Mouse (Mus musculus): ENCODE data around the gene Kcnk13. TPM values are rescaled to one million over a fixed set of nuclear protein-coding genes. Genes with fewer than 3 reads are reported as not detected.

The Kcnk13 gene
- total and polyA plus RNA-seq, 3 experiments: 0.13 TPM; not detected in 2

- in situ Hi-C loops (cut with MboI; ENCODE audit: low pct_ligation_motif_present, low pct_unique_long_range_greater_than_20kb, low sequenced_read_pairs) (no loop called here), dilution Hi-C loops (cut with MboI; ENCODE audit: extremely low pct_ligation_motif_present, extremely low pct_unique_long_range_greater_than_20kb, low sequenced_read_pairs) (no loop called here)
- Histone ChIP-seq H3K36me3 (replicated peaks in 1 of 2; ENCODE audit: control insufficient read depth in 1 of 2, insufficient read depth in 1 of 2, low read length in 1 of 2) (no peaks in the 10 kb centered on the region), H3K4me3 (replicated peaks in 1 of 3; ENCODE audit: low read depth in 2 of 3, low read length in 2 of 3, poor library complexity in 1 of 3) (no peak overlapping the region), H3K9me3 (replicated peaks; ENCODE audit: low read length) (peaks cover 2% of the 10 kb centered on the region), H3K9ac (ENCODE audit: insufficient read depth, low read depth) (no peak overlapping the region), H3K79me2 (replicated peaks; ENCODE audit: control insufficient read depth, extremely low read depth, insufficient read depth, poor library complexity, severe bottlenecking) (no peaks in the 10 kb centered on the region), H3K4me1 (ENCODE audit: control insufficient read depth in 1 of 2, insufficient read depth in 2 of 2) (peaks cover 7 to 21% of the 10 kb centered on the region in 2 experiments), H3K4me2 (ENCODE audit: insufficient read depth, low read depth, poor library complexity, severe bottlenecking) (no peak overlapping the region), H3K27me3 (replicated peaks) (no peaks in the 10 kb centered on the region), H3K27ac (ENCODE audit: insufficient read depth, low read depth) (no peak overlapping the region)
- no peak for DNase-seq (ENCODE audit: extremely low read depth)
- no peak for TF ChIP-seq RAD21 (IDR thresholded peaks at IDR 0.05; ENCODE audit: low read depth, low read length)
- no peak for TF ChIP-seq GABPA (IDR thresholded peaks at IDR 0.05; ENCODE audit: insufficient replicate concordance, low read depth, low read length)
- no peak for TF ChIP-seq UBTF (IDR thresholded peaks at IDR 0.05; ENCODE audit: low read depth, low read length)
- TF ChIP-seq JUND (conservative IDR thresholded peaks at IDR 0.05; ENCODE audit: low read depth, low read length): no peak
- no peak for TF ChIP-seq ZKSCAN1 (IDR thresholded peaks at IDR 0.05; ENCODE audit: borderline replicate concordance, low read depth, low read length)
- TF ChIP-seq HCFC1 (IDR thresholded peaks at IDR 0.05; ENCODE audit: low read depth, low read length): no peak
- no peak for TF ChIP-seq JUN (IDR thresholded peaks at IDR 0.05; ENCODE audit: insufficient read depth, low read depth, low read length)
These were observed 31.7 kb downstream of the Kcnk13 start for GRCm38 (mm10) chr12:99995951-99996350.

GRCm38 (mm10) chr12:99999726-100000125 lies 35.4 kb downstream of the Kcnk13 start:
- Histone ChIP-seq H3K4me3 (replicated peaks in 1 of 3; ENCODE audit: low read depth in 2 of 3, low read length in 2 of 3, poor library complexity in 1 of 3) (no peak overlapping the region), H3K27ac (ENCODE audit: insufficient read depth, low read depth) (no peak overlapping the region), H3K36me3 (replicated peaks in 1 of 2; ENCODE audit: control insufficient read depth in 1 of 2, insufficient read depth in 1 of 2, low read length in 1 of 2) (no peaks in the 10 kb centered on the region), H3K9me3 (replicated peaks; ENCODE audit: low read length) (no peaks in the 10 kb centered on the region), H3K4me1 (ENCODE audit: control insufficient read depth in 1 of 2, insufficient read depth in 2 of 2) (peaks cover 0 to 7% of the 10 kb centered on the region in 2 experiments; a peak in 1 of 4 replicates), H3K27me3 (replicated peaks) (no peaks in the 10 kb centered on the region), H3K79me2 (replicated peaks; ENCODE audit: control insufficient read depth, extremely low read depth, insufficient read depth, poor library complexity, severe bottlenecking) (no peaks in the 10 kb centered on the region), H3K9ac (ENCODE audit: insufficient read depth, low read depth) (no peak overlapping the region), H3K4me2 (ENCODE audit: insufficient read depth, low read depth, poor library complexity, severe bottlenecking) (no peak overlapping the region)
- TF ChIP-seq ZMIZ1 (IDR thresholded peaks at IDR 0.05; ENCODE audit: low read depth, low read length): no peak
- dilution Hi-C loops (cut with MboI; ENCODE audit: extremely low pct_ligation_motif_present, extremely low pct_unique_long_range_greater_than_20kb, low sequenced_read_pairs): no loop called here
- no peak for DNase-seq (ENCODE audit: extremely low read depth)
- in situ Hi-C loops (cut with MboI; ENCODE audit: low pct_ligation_motif_present, low pct_unique_long_range_greater_than_20kb, low sequenced_read_pairs): no loop called here

GRCm38 (mm10) chr12:100000381-100000780 lies 36.1 kb downstream of the Kcnk13 start:
- Histone ChIP-seq H3K4me1 (ENCODE audit: control insufficient read depth in 1 of 2, insufficient read depth in 2 of 2) (peaks cover 0 to 9% of the 10 kb centered on the region in 2 experiments; a peak in 2 of 4 replicates), H3K27ac (ENCODE audit: insufficient read depth, low read depth) (no peak overlapping the region), H3K9me3 (replicated peaks; ENCODE audit: low read length) (no peaks in the 10 kb centered on the region), H3K4me3 (replicated peaks in 1 of 3; ENCODE audit: low read depth in 2 of 3, low read length in 2 of 3, poor library complexity in 1 of 3) (no peak overlapping the region), H3K9ac (ENCODE audit: insufficient read depth, low read depth) (no peak overlapping the region), H3K79me2 (replicated peaks; ENCODE audit: control insufficient read depth, extremely low read depth, insufficient read depth, poor library complexity, severe bottlenecking) (no peaks in the 10 kb centered on the region), H3K36me3 (replicated peaks in 1 of 2; ENCODE audit: control insufficient read depth in 1 of 2, insufficient read depth in 1 of 2, low read length in 1 of 2) (no peaks in the 10 kb centered on the region), H3K4me2 (ENCODE audit: insufficient read depth, low read depth, poor library complexity, severe bottlenecking) (no peak overlapping the region), H3K27me3 (replicated peaks) (no peaks in the 10 kb centered on the region)
- in situ Hi-C loops (cut with MboI; ENCODE audit: low pct_ligation_motif_present, low pct_unique_long_range_greater_than_20kb, low sequenced_read_pairs) (no loop called here), dilution Hi-C loops (cut with MboI; ENCODE audit: extremely low pct_ligation_motif_present, extremely low pct_unique_long_range_greater_than_20kb, low sequenced_read_pairs) (no loop called here)
- TF ChIP-seq MXI1 (IDR thresholded peaks at IDR 0.05; ENCODE audit: low read depth, low read length) (no peak), KAT2A (IDR thresholded peaks at IDR 0.05; ENCODE audit: insufficient replicate concordance, low read length) (no peak), RAD21 (IDR thresholded peaks at IDR 0.05; ENCODE audit: low read depth, low read length) (no peak), ETS1 (conservative IDR thresholded peaks at IDR 0.05; ENCODE audit: low read depth, low read length) (no peak)
- no peak for DNase-seq (ENCODE audit: extremely low read depth)

Data from CH12.LX (cell line).